Mouse (Mus musculus) C2C12 (cell line): ENCODE results near the gene Nedd9.

Source experiments
- CEBPB ChIP-seq: IDR thresholded peaks from one replicate; pipeline ENCODE4 v1.6.1; 2011; ENCODE audit warnings: low read depth, mild to moderate bottlenecking, control low read depth, moderate library complexity
- CTCF ChIP-seq: IDR thresholded peaks from one replicate; pipeline ENCODE4 v1.5.1; 2011; ENCODE audit not compliant: control insufficient read depth, insufficient read depth, insufficient read length
- FOSL1 ChIP-seq: IDR thresholded peaks from one replicate; pipeline ENCODE4 v1.8.0; 2011; ENCODE audit warnings: mild to moderate bottlenecking, low read length; ENCODE audit not compliant: poor library complexity, insufficient read depth, severe bottlenecking
- MAX ChIP-seq: IDR thresholded peaks from one replicate; pipeline ENCODE4 v1.6.1; 2011; ENCODE audit warnings: mild to moderate bottlenecking, control low read depth
- MYOD1 ChIP-seq: IDR thresholded peaks from one replicate; pipeline ENCODE4 v1.6.1; 2011; ENCODE audit warnings: low read depth; ENCODE audit not compliant: control insufficient read depth, insufficient read length
- USF1 ChIP-seq: IDR thresholded peaks from one replicate; pipeline ENCODE4 v1.6.1; 2011; ENCODE audit warnings: low read depth, mild to moderate bottlenecking, control low read depth, moderate library complexity

DNA sequence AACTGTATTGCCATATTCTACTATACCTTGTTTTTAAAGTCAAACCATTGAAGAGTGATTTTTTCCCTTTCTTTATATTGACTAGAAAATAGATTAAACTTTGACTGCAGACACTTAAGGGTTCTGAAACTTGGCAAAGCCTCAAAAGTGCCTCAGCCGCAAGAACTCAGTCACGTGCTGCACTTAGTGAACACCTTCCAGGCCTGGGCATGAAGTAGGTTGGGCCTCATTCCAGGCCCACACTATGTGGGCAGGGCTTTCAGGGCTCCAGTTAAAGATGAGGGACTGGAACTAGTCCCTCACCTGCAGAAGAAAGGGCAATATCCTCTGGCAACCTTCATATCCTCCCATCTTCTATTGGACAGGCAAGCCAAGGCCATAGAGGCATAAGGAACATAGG, 131.6 kb downstream of the Nedd9 start:
- no peak for TF ChIP-seq CTCF
- no peak for TF ChIP-seq CEBPB
- no peak for TF ChIP-seq FOSL1
- no peak for TF ChIP-seq MYOD1
- no peak for TF ChIP-seq USF1
- TF ChIP-seq MAX = no peak
